Mouse (Mus musculus) C2C12 (cell line): ENCODE data around the gene Sgf29.

Experiments
- CEBPB ChIP-seq: IDR thresholded peaks from one replicate; pipeline ENCODE4 v1.6.1; 2011; ENCODE audit warnings: low read depth, mild to moderate bottlenecking, control low read depth, moderate library complexity
- CTCF ChIP-seq: IDR thresholded peaks from one replicate; pipeline ENCODE4 v1.5.1; 2011; ENCODE audit not compliant: control insufficient read depth, insufficient read depth, insufficient read length
- MAX ChIP-seq: IDR thresholded peaks from one replicate; pipeline ENCODE4 v1.6.1; 2011; ENCODE audit warnings: mild to moderate bottlenecking, control low read depth
- MYOD1 ChIP-seq: IDR thresholded peaks from one replicate; pipeline ENCODE4 v1.6.1; 2011; ENCODE audit warnings: low read depth; ENCODE audit not compliant: control insufficient read depth, insufficient read length
- USF1 ChIP-seq: IDR thresholded peaks from one replicate; pipeline ENCODE4 v1.6.1; 2011; ENCODE audit warnings: low read depth, mild to moderate bottlenecking, control low read depth, moderate library complexity

DNA sequence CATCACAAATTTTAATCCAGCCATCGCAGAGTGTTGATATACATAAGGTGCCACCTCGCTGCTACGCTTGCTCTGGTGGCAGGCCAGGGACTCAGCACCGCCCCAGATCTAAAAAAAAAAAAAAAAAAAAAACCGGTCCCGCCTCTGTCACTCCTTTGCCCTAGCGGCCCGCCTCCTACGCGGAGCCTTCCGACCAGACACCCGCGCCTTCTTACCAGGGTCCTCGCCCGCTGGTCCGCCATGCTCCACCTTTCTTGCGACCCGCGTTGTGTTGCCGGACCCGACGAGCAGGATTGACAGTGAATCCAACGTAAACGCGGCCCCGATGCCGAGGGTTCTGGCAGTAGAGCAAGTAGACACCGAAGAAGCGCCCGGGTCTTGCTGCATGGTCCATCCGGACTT lies 46.1 kb downstream of the Sgf29 start, which contains the start of gene Bola2:
- no peak for TF ChIP-seq MYOD1
- no peak for TF ChIP-seq CEBPB
- no peak for TF ChIP-seq CTCF
- TF ChIP-seq MAX, result no peak
- TF ChIP-seq USF1, result no peak
